Mouse (Mus musculus): ENCODE results near the gene Gm10037. TPM values are rescaled to one million over a fixed set of nuclear protein-coding genes. Genes with fewer than 3 reads are reported as not detected.
"Not testable (repeated sequence)": the region's sequence is repeated elsewhere in the genome, so short reads cannot be mapped to it uniquely, and the experiment has no call there.

Gm10037 gene
- total RNA-seq, 2 experiments from 2014 or later: 7.4 to 8.4 TPM

DNA sequence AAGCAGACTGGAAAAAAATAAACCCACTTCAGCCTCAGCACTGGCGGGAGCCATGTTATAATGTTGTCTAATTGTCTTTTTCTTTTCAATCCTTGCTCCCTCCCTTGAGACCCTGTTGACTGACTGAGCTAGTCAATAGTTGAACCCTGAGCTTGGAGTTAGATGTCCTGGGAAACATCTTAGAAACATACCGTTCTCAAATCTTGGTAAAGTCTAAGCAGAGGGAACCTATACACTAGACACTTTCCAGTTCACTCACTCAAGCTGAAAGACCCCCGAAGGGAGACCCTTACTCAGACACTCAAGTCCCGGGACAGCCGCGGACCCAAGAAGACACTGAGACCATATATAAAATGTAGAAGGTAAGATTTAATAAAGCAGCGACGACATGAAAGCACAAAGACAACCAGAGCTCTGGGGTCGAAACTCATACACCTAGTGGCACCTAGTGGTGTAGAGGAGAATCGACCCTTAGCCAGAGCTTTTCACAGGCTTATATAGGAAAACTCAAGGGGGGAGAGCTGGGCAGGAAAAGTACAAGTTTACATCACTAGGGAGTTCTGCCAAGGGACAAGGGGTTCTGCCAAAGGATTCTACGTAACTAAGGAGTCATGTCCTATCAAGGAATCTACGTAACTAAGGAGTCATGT, 45.3 kb downstream of the Gm10037 start:
- not testable (repeated sequence) for DNase-seq (ENCODE audit: low spot score in 2 of 2)

- DNase-seq (ENCODE audit: low spot score in 2 of 2): no peak
Measured at GRCm38 (mm10) chr13:67876699-67877254, 45.9 kb downstream of the Gm10037 start.

DNA sequence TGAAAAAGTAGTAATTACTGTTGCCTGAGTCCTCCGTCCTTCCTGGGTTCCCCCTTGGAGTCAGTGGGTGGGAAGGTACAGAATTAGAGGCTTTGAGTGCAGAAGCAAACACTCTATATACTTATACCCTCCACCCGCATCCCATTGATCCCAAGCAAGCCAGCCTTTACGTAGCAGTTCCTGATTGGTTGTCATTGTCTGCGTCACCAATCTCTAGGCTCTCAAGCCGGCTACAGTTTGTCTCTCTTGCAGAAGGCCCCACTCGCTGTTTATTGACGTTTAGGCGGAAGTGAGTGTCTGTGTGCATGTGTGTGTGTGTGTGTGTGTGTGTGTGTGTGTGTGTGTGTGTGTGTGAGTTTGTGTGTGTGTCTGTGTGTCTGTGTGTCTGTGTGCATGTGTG, 53.1 kb downstream of the Gm10037 start:
- DNase-seq (ENCODE audit: low spot score in 2 of 2): no peak

Other genes starting within 250 kb of the Gm10037 start
- 1 to 10 TPM; 8.6 to 9.0 TPM for gene Zfp729b, start 221.4 kb upstream of the Gm10037 start, total RNA-seq (2021)
- 1 to 10 TPM in 1 of 2 experiments, not detected in 1; 1.4 TPM for gene Gm49345, start 193.3 kb upstream of the Gm10037 start, total RNA-seq (2021)
- 1 to 10 TPM; 8.0 to 9.0 TPM for gene Zfp729a, start 193.3 kb upstream of the Gm10037 start, total RNA-seq (2021)
- 10 to 100 TPM; 21.4 to 22.8 TPM for gene Zfp738, start 144.0 kb upstream of the Gm10037 start, total RNA-seq (2021)
- 10 to 100 TPM; 14.8 to 16.1 TPM for gene Zfp65, start 101.9 kb upstream of the Gm10037 start, total RNA-seq (2021)
- gene Zfp85, start 75.9 kb upstream of the Gm10037 start, total RNA-seq (2021): 1 to 10 TPM; 5.5 to 6.9 TPM
- 1 to 10 TPM; 3.0 to 3.6 TPM for gene Zfp493, start 51.4 kb upstream of the Gm10037 start, total RNA-seq (2021)
- 1 to 10 TPM; 7.8 to 9.3 TPM for gene Zfp273, start 17.4 kb upstream of the Gm10037 start, total RNA-seq (2021)
- not detected for gene BC048507, start 32.2 kb downstream of the Gm10037 start, total RNA-seq (2021)

Measured in layer of hippocampus, postnatal 10 days (tissue).